Mouse (Mus musculus) telencephalon, adult 2 months (tissue): ENCODE measurements around the gene Gas7.

Experiments
- DNase-seq: peaks from one replicate; pipeline ENCODE4 v3.0.0-alpha.2; 2011; ENCODE audit warnings: low read depth, low spot score

The Gas7 gene

DNA sequence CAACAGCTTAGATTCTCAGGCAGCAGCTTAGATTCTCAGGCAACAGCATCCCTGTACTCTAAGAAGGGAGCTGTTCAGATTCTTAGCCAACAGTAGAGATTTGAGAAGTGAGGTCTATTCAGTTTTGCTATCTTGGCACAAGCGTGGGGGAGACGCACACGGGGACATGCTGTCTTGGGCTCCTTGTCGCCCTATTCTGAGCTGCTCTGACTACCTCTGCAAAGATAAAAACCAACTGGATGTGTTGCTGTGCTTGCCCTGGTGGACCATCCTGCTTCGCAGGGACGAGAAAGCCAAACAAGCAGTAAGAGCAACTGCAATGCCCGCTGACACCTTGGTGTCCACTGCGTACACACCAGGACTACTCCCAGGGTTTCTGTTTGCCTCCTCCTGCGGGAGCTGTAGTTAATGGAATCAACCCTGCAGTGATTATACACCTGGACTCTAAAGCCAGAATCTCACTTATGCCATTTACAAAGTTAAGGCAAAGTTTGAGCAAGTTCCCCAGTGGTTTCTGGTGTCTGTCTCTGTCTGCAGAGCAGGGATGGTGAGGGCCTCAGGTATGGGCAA, 198.4 kb downstream of the Gas7 start:
- no peak for DNase-seq

DNA sequence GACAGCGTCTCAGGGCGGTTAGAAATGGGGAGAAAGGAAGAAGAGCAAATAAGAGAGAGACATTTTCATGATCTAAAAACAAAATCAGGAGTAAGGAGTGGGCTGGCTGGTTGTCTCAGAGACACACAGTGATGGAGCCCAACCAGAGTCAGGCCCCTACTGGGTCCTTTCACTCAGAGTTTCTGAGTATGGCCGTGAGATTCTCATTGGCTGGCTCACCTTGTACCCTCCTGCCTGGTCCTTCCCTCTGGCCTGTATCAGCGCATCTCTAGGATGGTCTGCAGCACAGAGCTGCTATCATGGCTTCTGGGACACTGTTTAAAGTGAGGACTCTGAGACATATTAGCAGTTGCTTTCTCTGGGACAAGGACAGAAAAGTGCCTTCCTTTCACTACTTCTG, 199.3 kb downstream of the Gas7 start:
- DNase-seq, result no peak

DNA sequence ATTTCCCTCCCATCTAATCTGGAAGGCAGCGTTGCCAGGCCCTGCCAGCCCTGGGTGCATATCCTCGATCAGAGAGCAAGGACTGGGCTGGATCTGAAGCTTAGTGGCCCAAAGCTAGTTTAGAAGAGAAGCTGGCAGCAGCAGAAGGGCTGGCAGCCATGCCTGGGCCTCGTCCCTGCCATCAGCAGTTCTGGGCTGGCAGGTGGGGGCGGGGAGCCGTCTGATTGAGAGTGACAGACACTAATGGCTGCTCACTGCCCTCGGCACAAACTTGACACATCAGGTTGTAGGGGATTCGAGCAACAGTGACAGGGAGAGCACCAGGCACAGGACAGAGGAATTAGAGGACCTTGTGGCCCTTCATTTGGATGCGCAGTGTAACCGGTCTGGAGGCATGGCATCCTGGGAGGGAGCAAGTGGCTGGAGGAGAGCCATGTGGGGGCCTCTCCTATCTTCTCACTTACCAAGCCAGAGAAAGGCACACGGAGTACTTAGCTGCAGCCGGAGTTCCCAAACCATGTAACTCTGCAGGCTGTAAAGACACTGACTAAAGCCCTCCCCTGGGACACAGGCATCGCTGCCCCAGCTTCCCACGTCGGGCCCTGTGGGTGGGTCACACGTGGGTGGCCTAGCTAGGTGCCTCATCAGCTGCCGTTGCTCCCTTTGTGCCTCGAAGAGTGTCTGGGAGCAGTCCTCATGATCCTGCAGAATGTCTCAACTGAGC, 200.2 kb downstream of the Gas7 start:
- DNase-seq, result no peak

GRCm38 (mm10) chr11:67656366-67656765, 201.1 kb downstream of the Gas7 start:
- DNase-seq, result no peak

- DNase-seq, result no peak
These were observed 201.6 kb downstream of the Gas7 start for GRCm38 (mm10) chr11:67656811-67657210.

DNA sequence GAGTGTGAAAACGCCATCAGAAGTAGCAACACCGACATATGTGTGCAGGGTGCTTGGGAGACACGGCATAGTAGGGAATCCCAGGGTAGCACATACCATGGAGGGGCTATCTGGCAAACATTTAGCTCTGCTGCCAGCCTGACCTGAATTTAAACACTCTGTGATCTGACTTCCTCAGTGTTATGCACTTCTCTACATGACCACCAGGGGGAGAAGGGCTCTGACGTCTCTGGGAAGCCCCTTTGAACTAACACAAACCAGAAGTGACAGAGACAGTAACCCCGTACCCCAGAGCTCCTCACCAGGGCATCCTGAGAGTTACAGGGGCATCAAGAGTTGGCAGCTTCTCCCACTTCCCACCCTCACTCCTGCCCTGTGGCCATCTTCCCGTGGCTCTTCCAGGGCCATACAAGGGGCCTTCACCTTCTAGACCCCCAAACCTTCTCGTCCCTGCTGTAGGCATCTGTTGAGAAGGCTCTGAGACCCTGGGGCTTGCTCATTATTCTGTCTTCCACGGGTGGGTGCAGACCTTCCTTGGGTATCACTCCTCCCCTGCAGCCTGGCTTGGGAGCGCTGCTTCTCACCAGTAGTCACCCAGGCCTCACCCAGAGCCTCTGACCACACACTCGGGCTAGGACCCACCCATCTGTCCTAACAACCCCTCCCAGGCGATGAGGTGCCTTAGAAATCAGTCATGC, 202.6 kb downstream of the Gas7 start:
- no peak for DNase-seq

DNA sequence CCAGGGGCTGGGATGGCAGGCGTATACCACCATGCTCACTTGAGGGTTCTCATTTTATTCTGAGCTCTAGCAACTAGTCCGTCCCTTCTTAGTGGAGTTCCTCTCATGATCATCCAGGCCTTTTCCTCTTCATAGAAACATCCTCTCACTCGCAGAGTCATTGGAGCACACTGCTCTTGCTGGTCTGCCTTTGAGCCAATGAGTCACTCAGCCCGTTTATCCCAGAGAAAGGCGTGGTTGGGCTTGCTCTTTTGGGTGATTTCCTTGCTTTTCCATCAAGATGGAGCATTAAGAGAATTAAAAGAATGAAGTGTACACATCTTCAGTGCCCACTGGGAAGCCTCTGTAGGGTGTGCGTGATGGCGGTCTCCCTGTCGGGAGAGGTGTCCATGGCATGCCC, 206.2 kb downstream of the Gas7 start:
- DNase-seq, result no peak

- DNase-seq, result no peak
These were observed 208.2 kb downstream of the Gas7 start for GRCm38 (mm10) chr11:67663437-67663836.

- DNase-seq, result no peak
These were observed 209.0 kb downstream of the Gas7 start for GRCm38 (mm10) chr11:67664261-67664660.

GRCm38 (mm10) chr11:67664918-67665317, 209.7 kb downstream of the Gas7 start:
- no peak for DNase-seq

DNA sequence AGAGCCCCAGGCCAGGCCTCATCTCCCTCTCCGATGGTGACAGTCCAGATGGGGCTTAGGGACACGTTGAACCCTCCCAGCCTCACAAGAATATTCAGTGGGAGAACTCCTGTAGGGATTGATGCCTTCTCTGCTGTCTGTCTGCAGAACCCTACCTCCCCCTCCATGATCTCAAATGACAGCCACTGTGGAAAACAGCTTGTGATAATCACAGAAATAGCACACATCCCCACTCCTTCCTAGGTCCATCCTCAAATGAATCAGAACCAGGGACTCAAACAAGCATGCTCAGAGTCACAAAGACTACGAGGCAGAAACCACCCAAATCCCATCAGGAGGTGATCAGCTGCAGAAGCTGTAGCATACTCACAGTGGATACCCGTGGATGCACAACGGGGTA, 210.9 kb downstream of the Gas7 start:
- no peak for DNase-seq

DNA sequence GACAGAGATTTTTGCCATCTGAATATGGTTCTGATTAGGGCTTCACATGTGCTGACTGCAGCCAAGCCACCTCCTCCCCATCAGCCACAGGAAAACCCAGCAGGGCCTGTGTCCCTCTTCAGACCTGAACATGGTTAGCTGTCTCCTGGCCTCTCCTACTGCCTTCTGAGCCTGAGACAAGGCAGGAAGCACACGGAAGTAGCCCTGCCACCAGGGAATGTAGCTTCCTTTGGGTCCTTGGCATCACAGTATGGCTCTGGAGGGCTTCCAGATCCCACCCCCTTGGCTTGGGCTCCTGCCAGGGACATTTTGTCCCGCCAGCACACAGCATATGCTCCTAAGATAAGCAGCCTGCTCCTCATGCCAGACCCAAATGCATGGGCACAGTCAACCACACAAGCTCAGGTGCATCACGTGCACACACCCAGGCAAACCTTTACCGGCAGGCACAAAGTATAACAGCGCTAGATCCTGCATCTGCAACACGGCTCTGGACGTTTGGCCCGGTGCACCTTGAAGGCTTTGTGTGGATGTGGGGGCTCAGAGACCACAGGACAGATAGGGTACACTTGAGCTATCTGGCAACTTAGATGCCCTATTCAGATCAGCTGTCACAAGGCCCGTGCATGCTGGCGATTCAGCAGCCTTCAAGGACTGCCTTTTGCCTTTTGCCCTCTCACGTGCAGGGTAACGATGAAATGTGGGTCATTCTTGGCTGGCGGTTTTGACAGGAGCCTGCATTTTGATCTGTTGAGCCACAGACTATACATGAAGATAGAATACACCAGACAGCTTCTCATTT, 212.5 kb downstream of the Gas7 start:
- no peak for DNase-seq

DNA sequence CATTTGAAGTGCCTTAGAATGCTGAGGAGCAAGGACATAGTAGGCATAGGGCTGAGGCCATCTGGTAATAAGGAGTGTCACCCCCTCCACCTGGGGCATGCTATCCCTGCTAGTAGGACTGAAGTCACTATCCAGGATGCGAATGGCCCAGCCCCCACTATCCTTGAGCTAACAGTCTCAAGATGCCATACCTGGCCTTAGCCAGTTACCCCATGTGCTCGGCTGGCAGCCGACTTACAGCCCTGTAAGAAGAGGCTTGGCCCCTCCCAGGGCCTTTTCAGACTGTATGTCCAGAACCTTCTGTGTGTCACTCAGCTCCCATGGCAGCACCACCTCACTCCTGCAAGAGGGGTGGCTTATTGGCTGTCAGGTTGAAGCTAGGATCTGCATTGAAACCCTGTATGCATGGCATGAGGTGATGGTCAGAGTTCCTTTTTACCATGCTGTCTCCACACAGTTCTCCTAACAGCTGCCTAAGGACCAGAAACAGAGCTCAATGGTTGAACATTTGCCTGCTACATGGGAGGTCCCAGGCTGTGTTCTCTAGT, 213.3 kb downstream of the Gas7 start:
- no peak for DNase-seq

DNA sequence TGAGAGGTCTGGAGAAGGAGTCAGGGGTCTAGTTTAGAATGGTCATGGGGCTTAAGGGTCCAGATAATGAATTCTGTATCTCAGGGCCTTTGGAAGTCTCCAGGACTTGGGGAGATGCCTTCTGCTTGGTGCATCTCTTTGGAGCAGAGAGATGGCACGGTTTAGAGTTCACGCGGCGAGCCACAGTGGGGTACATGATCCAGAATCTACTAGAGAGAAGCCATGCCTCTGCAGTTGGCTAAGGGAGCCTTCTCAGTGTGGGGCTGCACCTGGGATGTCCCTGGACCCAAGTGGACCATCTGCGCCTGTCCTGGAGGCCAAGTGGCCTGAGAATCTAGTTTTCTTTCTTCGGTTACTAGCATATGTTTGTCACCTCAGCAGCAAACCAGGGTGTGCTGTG, 214.8 kb downstream of the Gas7 start:
- DNase-seq, result no peak

- DNase-seq, result no peak
These were observed 216.9 kb downstream of the Gas7 start for GRCm38 (mm10) chr11:67672140-67672539.

DNA sequence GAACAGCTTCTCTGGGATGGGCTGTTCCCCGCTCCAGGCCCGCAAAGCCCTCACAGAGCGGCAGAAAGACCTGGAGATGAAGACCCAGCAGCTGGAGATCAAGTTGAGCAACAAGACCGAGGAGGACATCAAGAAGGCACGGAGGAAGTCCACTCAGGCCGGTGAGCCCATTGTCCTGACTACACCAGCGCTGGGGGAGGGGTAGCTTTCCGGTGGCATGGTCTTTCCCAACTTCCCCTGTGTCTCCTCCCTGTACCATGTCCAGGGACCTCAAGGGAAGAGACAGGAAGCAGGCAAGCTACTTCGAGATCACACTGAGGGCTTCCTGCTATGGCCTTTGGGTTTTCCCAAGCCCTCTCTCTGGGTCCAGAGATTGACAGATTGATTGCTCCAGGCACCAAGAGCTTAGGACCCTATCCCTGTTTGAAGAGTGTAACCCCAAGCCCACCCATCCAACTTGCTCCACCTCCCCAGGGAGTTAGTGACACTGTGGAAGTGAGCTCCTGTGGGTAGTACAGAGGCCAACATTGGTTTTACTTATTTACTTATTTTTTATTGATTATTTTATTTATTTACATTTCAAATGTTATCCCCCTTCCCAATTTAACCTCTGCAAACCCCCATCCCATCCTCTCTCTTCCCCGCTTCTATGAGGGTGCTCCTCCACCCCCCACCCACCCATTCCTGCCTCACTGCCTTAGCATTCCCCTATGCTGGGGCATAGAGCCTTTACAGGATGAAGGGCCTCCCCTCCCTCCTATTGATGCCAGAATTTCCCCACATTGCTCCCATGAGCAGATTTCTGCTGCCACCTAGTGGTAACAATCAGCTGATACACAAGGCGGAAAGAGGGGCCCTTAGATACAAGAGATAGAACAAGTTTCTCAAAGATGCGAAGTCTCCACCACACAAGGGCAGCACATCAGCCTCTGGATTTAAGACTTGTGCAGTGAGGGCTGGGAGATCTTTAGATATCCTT, 220.6 kb downstream of the Gas7 start:
- no peak for DNase-seq

DNA sequence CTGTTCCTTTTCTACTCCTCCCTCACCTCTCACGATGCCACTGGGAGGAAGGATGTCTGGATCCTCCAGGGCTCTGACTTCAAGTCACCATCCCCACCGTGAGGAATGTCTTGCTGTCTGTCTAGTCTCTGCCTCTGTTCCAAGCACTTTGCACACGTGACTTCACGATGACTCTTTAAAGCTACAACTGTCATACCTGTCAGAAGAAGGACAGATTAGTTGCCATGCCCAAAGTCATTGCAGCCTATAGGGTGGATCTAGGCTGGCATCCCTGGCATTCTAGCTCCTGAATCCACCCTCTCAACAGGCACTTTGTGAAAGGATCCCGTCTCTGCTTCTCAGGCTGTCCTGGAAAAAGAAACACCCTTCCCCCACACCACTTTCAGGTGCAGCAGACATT, 224.1 kb downstream of the Gas7 start:
- no peak for DNase-seq

- peak; percentile 71 for DNase-seq
These were observed 224.7 kb downstream of the Gas7 start for GRCm38 (mm10) chr11:67679930-67680329.

GRCm38 (mm10) chr11:67681871-67682270, 226.6 kb downstream of the Gas7 start:
- DNase-seq, result no peak

DNA sequence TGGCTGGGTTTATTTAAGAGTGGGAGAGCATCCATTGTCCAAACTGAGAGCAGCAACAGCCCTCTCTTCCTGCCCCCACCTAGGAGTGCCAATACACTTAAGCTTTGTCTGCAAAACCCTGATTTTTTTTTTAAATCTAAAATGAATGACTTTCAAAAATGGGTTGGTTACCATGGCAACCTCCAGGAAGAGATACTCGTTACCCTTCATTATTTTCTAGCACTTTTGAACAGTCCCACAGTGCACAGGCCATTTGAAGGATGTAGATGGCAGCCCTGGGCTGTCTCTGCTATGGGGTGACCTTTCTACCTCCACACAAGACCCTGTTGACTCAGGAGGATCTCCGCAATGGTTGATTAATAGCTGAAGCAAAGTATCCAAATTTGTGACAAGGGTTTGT, 230.9 kb downstream of the Gas7 start:
- peak; percentile 42 for DNase-seq
